Mouse (Mus musculus) olfactory bulb, adult 2 months (tissue): ENCODE data around the gene Itga1. TPM values are rescaled to one million over a fixed set of nuclear protein-coding genes. Genes with fewer than 3 reads are reported as not detected.

Experiments
- H3K27ac ChIP-seq: fragments of 200-500 bp; 2 replicates; pipeline ENCODE4 v1.5.1; 2012; ENCODE audit warnings: low read depth, low read length; ENCODE audit not compliant: insufficient read depth
- H3K4me1 ChIP-seq: fragments of 200-500 bp; 2 replicates; pipeline ENCODE4 v1.6.1; 2012; ENCODE audit warnings: low read length; ENCODE audit not compliant: control insufficient read depth, insufficient read depth
- H3K4me3 ChIP-seq: fragments of 200-500 bp; 2 replicates; pipeline ENCODE4 v1.5.1; 2012; ENCODE audit warnings: mild to moderate bottlenecking, low read depth, low read length, moderate library complexity; ENCODE audit not compliant: insufficient read depth
- CTCF ChIP-seq: fragments of 200-500 bp; IDR thresholded peaks from 2 replicates; pipeline ENCODE4 v1.5.1; 2012; ENCODE audit warnings: low read depth, mild to moderate bottlenecking, low read length, moderate library complexity; ENCODE audit not compliant: insufficient read depth
- POLR2A ChIP-seq: fragments of 200-500 bp; IDR thresholded peaks from 2 replicates; pipeline ENCODE4 v1.6.1; 2012; ENCODE audit warnings: mild to moderate bottlenecking, low read depth, low read length, moderate library complexity; ENCODE audit not compliant: insufficient read depth
- WGBS: fragments of 180-500 bp; shearing (Covaris S2); methylation state at CpG from one replicate; pipeline ENCODE4 v1.1.7; 2018; 5-methylcytosine and 5-hydroxymethylcytosine counted together
- polyA plus RNA-seq: library from polyadenylated mRNA; stranded (reverse); fragments of >200 nt; gene quantifications from 2 replicates; pipeline ENCODE4 v1.2.4, GENCODE M21; 2012; ENCODE audit warnings: low replicate concordance; ENCODE audit not compliant: missing spikeins, insufficient read depth, insufficient read length

Itga1 gene
- polyA plus RNA-seq, 1 experiment, result not detected

GRCm38 (mm10) chr13:115011547-115011946 is 90.2 kb downstream of the Itga1 start:
- Histone ChIP-seq H3K27ac (no peak overlapping the region), H3K4me1 (no peaks in the 10 kb centered on the region), H3K4me3 (no peak overlapping the region)
- TF ChIP-seq CTCF (no peak), POLR2A (no peak)
- WGBS, result 80% methylated on average over 6 of the region's 6 CpGs

- no peak for TF ChIP-seq CTCF
- TF ChIP-seq POLR2A, result no peak
- no peak overlapping the region for H3K4me3 ChIP-seq
- WGBS, result 39% methylated on average over 9 of the region's 9 CpGs
- no peak overlapping the region for H3K27ac ChIP-seq
- H3K4me1 ChIP-seq, result no peaks in the 10 kb centered on the region
Observed at GRCm38 (mm10) chr13:115006213-115006835, 95.4 kb downstream of the Itga1 start.

GRCm38 (mm10) chr13:115005342-115005741 is 96.4 kb downstream of the Itga1 start:
- no peak overlapping the region for H3K27ac ChIP-seq
- 81% methylated on average over 6 of the region's 6 CpGs for WGBS
- TF ChIP-seq CTCF (no peak), POLR2A (no peak)
- no peaks in the 10 kb centered on the region for H3K4me1 ChIP-seq
- H3K4me3 ChIP-seq, result no peak overlapping the region

- WGBS, result 52% methylated on average over 7 of the region's 7 CpGs
- Histone ChIP-seq H3K4me1 (no peaks in the 10 kb centered on the region), H3K27ac (no peak overlapping the region), H3K4me3 (no peak overlapping the region)
- no peak for TF ChIP-seq CTCF
- no peak for TF ChIP-seq POLR2A
Observed at GRCm38 (mm10) chr13:115003444-115004053, 98.2 kb downstream of the Itga1 start.

- no peak overlapping the region for H3K4me3 ChIP-seq
- no peaks in the 10 kb centered on the region for H3K4me1 ChIP-seq
- H3K27ac ChIP-seq, result no peak overlapping the region
- WGBS, result 89% methylated on average over 3 of the region's 3 CpGs
- TF ChIP-seq POLR2A (no peak), CTCF (no peak)
Observed at GRCm38 (mm10) chr13:115002837-115003236, 98.9 kb downstream of the Itga1 start.

GRCm38 (mm10) chr13:115002155-115002554 is 99.6 kb downstream of the Itga1 start:
- 95% methylated on average over 5 of the region's 5 CpGs for WGBS
- no peak overlapping the region for H3K27ac ChIP-seq
- TF ChIP-seq POLR2A, result no peak
- no peak for TF ChIP-seq CTCF
- no peaks in the 10 kb centered on the region for H3K4me1 ChIP-seq
- H3K4me3 ChIP-seq, result no peak overlapping the region

GRCm38 (mm10) chr13:114999582-114999981 is 102.2 kb downstream of the Itga1 start:
- Histone ChIP-seq H3K27ac (no peak overlapping the region), H3K4me3 (no peak overlapping the region), H3K4me1 (no peaks in the 10 kb centered on the region)
- no peak for TF ChIP-seq CTCF
- TF ChIP-seq POLR2A, result no peak
- 89% methylated on average over 4 of the region's 4 CpGs for WGBS

GRCm38 (mm10) chr13:114998100-114998499 is 103.7 kb downstream of the Itga1 start:
- Histone ChIP-seq H3K4me1 (no peaks in the 10 kb centered on the region), H3K27ac (no peak overlapping the region), H3K4me3 (no peak overlapping the region)
- WGBS, result 90% methylated on average over 10 of the region's 10 CpGs
- no peak for TF ChIP-seq POLR2A
- TF ChIP-seq CTCF, result no peak

GRCm38 (mm10) chr13:114992260-114993014 is 109.3 kb downstream of the Itga1 start:
- Histone ChIP-seq H3K4me1 (no peaks in the 10 kb centered on the region), H3K27ac (no peak overlapping the region), H3K4me3 (no peak overlapping the region)
- 22% methylated on average over 14 of the region's 14 CpGs for WGBS
- no peak for TF ChIP-seq CTCF
- no peak for TF ChIP-seq POLR2A
